Mouse (Mus musculus) CH12.LX (cell line): ENCODE results near the gene Scrt2. TPM values are rescaled to one million over a fixed set of nuclear protein-coding genes. Genes with fewer than 3 reads are reported as not detected.

Source experiments
- DNase-seq: peaks from one replicate; pipeline ENCODE4 v3.0.0-alpha.2; 2013; ENCODE audit errors: extremely low read depth
- H3K27ac ChIP-seq: 2 replicates; pipeline ENCODE4 v1.5.1; 2012; ENCODE audit warnings: low read depth, mild to moderate bottlenecking, control low read depth, moderate library complexity; ENCODE audit not compliant: insufficient read depth
- H3K27me3 ChIP-seq: replicated peaks from 2 replicates; pipeline ENCODE3; 2012; ENCODE audit warnings: inconsistent platforms
- H3K36me3 ChIP-seq, 2 experiments: replicated peaks in 1 of 2; 2 replicates each; pipeline versions ENCODE3 to v1.6.1; 2012; ENCODE audit warnings: inconsistent platforms in 1 of 2, low read length in 1 of 2, mild to moderate bottlenecking in 1 of 2, mixed read lengths in 1 of 2, moderate library complexity in 1 of 2; ENCODE audit not compliant: control insufficient read depth in 1 of 2, insufficient read depth in 1 of 2
- H3K4me1 ChIP-seq, 2 experiments: 2 replicates each; pipeline ENCODE4 v1.6.1; 2012; ENCODE audit warnings: inconsistent platforms in 1 of 2, moderate library complexity in 1 of 2; ENCODE audit not compliant: insufficient read depth in 2 of 2, control insufficient read depth in 1 of 2
- H3K4me2 ChIP-seq: 2 replicates; pipeline ENCODE4 v1.6.1; 2012; ENCODE audit warnings: low read depth, mild to moderate bottlenecking, control low read depth; ENCODE audit not compliant: poor library complexity, insufficient read depth, severe bottlenecking
- H3K4me3 ChIP-seq, 3 experiments: fragments of 150-350 bp in 1 of 3; sonication (generic) in 1 of 3; replicated peaks in 1 of 3; 2 replicates each; pipeline versions ENCODE3 to v1.5.1; 2011 to 2012; ENCODE audit warnings: low read depth in 2 of 3, low read length in 2 of 3, mild to moderate bottlenecking in 2 of 3, moderate library complexity in 2 of 3, control low read depth in 1 of 3, improper control_type of control experiment in 1 of 3, inconsistent platforms in 1 of 3, mixed read lengths in 1 of 3; ENCODE audit not compliant: poor library complexity in 1 of 3
- H3K79me2 ChIP-seq: replicated peaks from 2 replicates; pipeline ENCODE4 v1.6.1; 2012; ENCODE audit warnings: mild to moderate bottlenecking, moderate library complexity; ENCODE audit not compliant: control insufficient read depth, poor library complexity, insufficient read depth, severe bottlenecking; ENCODE audit errors: extremely low read depth
- H3K9ac ChIP-seq: 2 replicates; pipeline ENCODE4 v1.6.1; 2012; ENCODE audit warnings: low read depth, mild to moderate bottlenecking, control low read depth, moderate library complexity; ENCODE audit not compliant: insufficient read depth
- H3K9me3 ChIP-seq: replicated peaks from 2 replicates; pipeline ENCODE3; 2012; ENCODE audit warnings: low read length, inconsistent platforms, mixed read lengths
- CTCF ChIP-seq, 2 experiments: IDR thresholded peaks in 1 of 2; conservative IDR thresholded peaks in 1 of 2; 2 replicates each; pipeline ENCODE4 v1.5.1; 2011 to 2012; ENCODE audit warnings: low read depth in 2 of 2, low read length in 2 of 2, improper control_type of control experiment in 1 of 2, inconsistent platforms in 1 of 2, mild to moderate bottlenecking in 1 of 2, moderate library complexity in 1 of 2
- E2F4 ChIP-seq: IDR thresholded peaks from 2 replicates; pipeline ENCODE4 v1.6.1; 2011; ENCODE audit warnings: low read depth, low read length, improper control_type of control experiment; ENCODE audit not compliant: insufficient replicate concordance
- HCFC1 ChIP-seq: IDR thresholded peaks from 2 replicates; pipeline ENCODE4 v1.6.1; 2012; ENCODE audit warnings: low read depth, mild to moderate bottlenecking, inconsistent platforms, low read length, improper control_type of control experiment
- JUND ChIP-seq: conservative IDR thresholded peaks from 2 replicates; pipeline ENCODE4 v1.6.1; 2011; ENCODE audit warnings: low read depth, low read length, improper control_type of control experiment
- MAFK ChIP-seq: IDR thresholded peaks from 2 replicates; pipeline ENCODE4 v1.6.1; 2011; ENCODE audit warnings: low read length, improper control_type of control experiment; ENCODE audit not compliant: insufficient replicate concordance
- MAZ ChIP-seq: IDR thresholded peaks from 2 replicates; pipeline ENCODE4 v1.6.1; 2012; ENCODE audit warnings: low read depth, mild to moderate bottlenecking, inconsistent platforms, low read length, improper control_type of control experiment, moderate library complexity
- NRF1 ChIP-seq: IDR thresholded peaks from 2 replicates; pipeline ENCODE4 v1.6.1; 2014; ENCODE audit warnings: low read depth, mild to moderate bottlenecking, inconsistent platforms, low read length, improper control_type of control experiment, moderate library complexity
- PAX5 ChIP-seq: IDR thresholded peaks from 2 replicates; pipeline ENCODE4 v1.6.1; 2012; ENCODE audit warnings: low read length, inconsistent platforms, mixed read lengths
- POLR2AphosphoS2 ChIP-seq: IDR thresholded peaks from 2 replicates; pipeline ENCODE4 v1.6.1; 2011; ENCODE audit warnings: low read depth, low read length, improper control_type of control experiment
- RAD21 ChIP-seq: IDR thresholded peaks from 2 replicates; pipeline ENCODE4 v1.6.1; 2011; ENCODE audit warnings: low read depth, mild to moderate bottlenecking, low read length, improper control_type of control experiment, moderate library complexity
- RCOR1 ChIP-seq: conservative IDR thresholded peaks from 2 replicates; pipeline ENCODE4 v1.6.1; 2012; ENCODE audit warnings: low read depth, mild to moderate bottlenecking, inconsistent platforms, low read length, improper control_type of control experiment
- SIN3A ChIP-seq: IDR thresholded peaks from 2 replicates; pipeline ENCODE4 v1.6.1; 2012; ENCODE audit warnings: low read length, improper control_type of control experiment, inconsistent platforms
- SMC3 ChIP-seq: IDR thresholded peaks from 2 replicates; pipeline ENCODE4 v1.6.1; 2011; ENCODE audit warnings: low read depth, low read length, improper control_type of control experiment
- TBP ChIP-seq: conservative IDR thresholded peaks from 2 replicates; pipeline ENCODE4 v1.6.1; 2011; ENCODE audit warnings: low read depth, low read length, improper control_type of control experiment
- USF1 ChIP-seq: IDR thresholded peaks from 2 replicates; pipeline ENCODE4 v1.6.1; 2014; ENCODE audit warnings: low read depth, mild to moderate bottlenecking, inconsistent platforms, low read length, improper control_type of control experiment
- ZC3H11A ChIP-seq: IDR thresholded peaks from 2 replicates; pipeline ENCODE4 v1.6.1; 2012; ENCODE audit warnings: low read depth, mild to moderate bottlenecking, inconsistent platforms, low read length, improper control_type of control experiment
- ZMIZ1 ChIP-seq: IDR thresholded peaks from 2 replicates; pipeline ENCODE4 v1.6.1; 2012; ENCODE audit warnings: low read depth, mild to moderate bottlenecking, inconsistent platforms, low read length, improper control_type of control experiment
- dilution Hi-C: fragments of 300-500 bp; cut with MboI; formaldehyde crosslinking; loops from 2 replicates; pipeline ENCODE4 v1.14.3; 2020; ENCODE audit warnings: low sequenced_read_pairs; ENCODE audit not compliant: extremely low pct_unique_long_range_greater_than_20kb, extremely low pct_ligation_motif_present
- in situ Hi-C: fragments of 300-500 bp; cut with MboI; formaldehyde crosslinking; loops from 3 replicates; pipeline ENCODE4 v1.14.3; 2019; ENCODE audit warnings: low sequenced_read_pairs, low pct_ligation_motif_present, low pct_unique_long_range_greater_than_20kb, mixed read lengths
- polyA plus RNA-seq: library from polyadenylated mRNA; unstranded; fragments of >175 nt; gene quantifications from 2 replicates; pipeline ENCODE4 v1.2.1, GENCODE M21; 2012; ENCODE audit warnings: low read depth; ENCODE audit not compliant: insufficient read length
- total RNA-seq, 2 experiments: library from RNA; depleted of rRNA; stranded (reverse); fragments of 300-350 nt in 1 of 2; fragments of >200 nt in 1 of 2; gene quantifications; 2 replicates each; pipeline ENCODE4 v1.2.3; 2012 to 2014

The Scrt2 gene
- total and polyA plus RNA-seq, 3 experiments = not detected

GRCm38 (mm10) chr2:152074521-152074920, 6.8 kb upstream of the Scrt2 start:
- Histone ChIP-seq H3K27ac (no peak overlapping the region), H3K27me3 (peaks cover 89% of the 10 kb centered on the region)

GRCm38 (mm10) chr2:152075294-152075889, 5.9 kb upstream of the Scrt2 start:
- dilution Hi-C loops (no loop called here), in situ Hi-C loops (no loop called here)
- Histone ChIP-seq H3K27me3 (peaks cover 89% of the 10 kb centered on the region), H3K4me3 (no peak overlapping the region), H3K79me2 (no peaks in the 10 kb centered on the region), H3K9me3 (no peaks in the 10 kb centered on the region), H3K4me1 (peaks cover 1 to 3% of the 10 kb centered on the region in 2 experiments; a peak in 3 of 4 replicates), H3K9ac (no peak overlapping the region), H3K36me3 (no peaks in the 10 kb centered on the region), H3K4me2 (no peak overlapping the region), H3K27ac (no peak overlapping the region)
- TF ChIP-seq RAD21 = no peak
- TF ChIP-seq MAZ = no peak
- TF ChIP-seq CTCF (conservative IDR thresholded peaks at IDR 0.05 in 1 of 2, IDR thresholded peaks at IDR 0.05 in 1 of 2; ENCODE audit: low read depth in 2 of 2, low read length in 2 of 2) = no peak
- no peak for TF ChIP-seq MAFK
- TF ChIP-seq ZMIZ1 = no peak
- no peak for TF ChIP-seq RCOR1
- TF ChIP-seq E2F4 = no peak
- TF ChIP-seq NRF1 = no peak
- no peak for DNase-seq

More at GRCm38 (mm10) chr2:152074521-152074920, 6.8 kb upstream of the Scrt2 start:
- in situ Hi-C loops (no loop called here), dilution Hi-C loops (no loop called here)
- no peak overlapping the region for H3K4me2 ChIP-seq
- no peaks in the 10 kb centered on the region for H3K36me3 ChIP-seq
- H3K9me3 ChIP-seq = no peaks in the 10 kb centered on the region
- no peaks in the 10 kb centered on the region for H3K4me1 ChIP-seq
- no peaks in the 10 kb centered on the region for H3K79me2 ChIP-seq
- no peak for TF ChIP-seq HCFC1
- no peak for TF ChIP-seq CTCF (conservative IDR thresholded peaks at IDR 0.05 in 1 of 2, IDR thresholded peaks at IDR 0.05 in 1 of 2; ENCODE audit: low read depth in 2 of 2, low read length in 2 of 2)
- TF ChIP-seq POLR2AphosphoS2 = no peak
- no peak for TF ChIP-seq SMC3
- no peak for TF ChIP-seq NRF1
- TF ChIP-seq USF1 = no peak
- H3K9ac ChIP-seq = no peak overlapping the region
- DNase-seq = no peak
- H3K4me3 ChIP-seq = no peak overlapping the region

GRCm38 (mm10) chr2:152077337-152077736, 4.0 kb upstream of the Scrt2 start:
- H3K4me2 ChIP-seq = no peak overlapping the region
- H3K4me3 ChIP-seq = no peak overlapping the region
- H3K9ac ChIP-seq = no peak overlapping the region
- in situ Hi-C loops = no loop called here
- H3K27ac ChIP-seq = no peak overlapping the region
- peaks cover 5 to 13% of the 10 kb centered on the region in 2 experiments; a peak in 3 of 4 replicates for H3K4me1 ChIP-seq
- no peak for DNase-seq
- no peaks in the 10 kb centered on the region for H3K9me3 ChIP-seq
- TF ChIP-seq USF1 (no peak), ZC3H11A (no peak), RAD21 (no peak), E2F4 (no peak), PAX5 (no peak), JUND (no peak), MAFK (no peak), SMC3 (no peak), POLR2AphosphoS2 (no peak), SIN3A (no peak), TBP (no peak)
- H3K27me3 ChIP-seq = peaks cover 95% of the 10 kb centered on the region
- dilution Hi-C loops = no loop called here
- no peaks in the 10 kb centered on the region for H3K79me2 ChIP-seq
- no peaks in the 10 kb centered on the region for H3K36me3 ChIP-seq
